Mouse (Mus musculus) embryonic fibroblast, embryonic 13.5 days (primary cell): ENCODE data around the gene 1110032A03Rik.

ENCODE experiments used
- CTCF ChIP-seq: IDR thresholded peaks from 2 replicates; pipeline ENCODE4 v1.5.1; 2011; ENCODE audit warnings: mild to moderate bottlenecking, control low read depth, low read length, moderate library complexity, borderline replicate concordance; ENCODE audit not compliant: insufficient read depth
- POLR2A ChIP-seq: IDR thresholded peaks from 2 replicates; pipeline ENCODE4 v1.6.1; 2011; ENCODE audit warnings: low read depth, mild to moderate bottlenecking, control low read depth, low read length, moderate library complexity

GRCm38 (mm10) chr9:50756711-50757110 lies 18.6 kb downstream of the 1110032A03Rik start:
- TF ChIP-seq CTCF (no peak), POLR2A (no peak)
